Mouse (Mus musculus) yolk sac, embryonic 10.5 days (tissue): ENCODE results near the gene Thrap3.

Source experiments
- DNase-seq: peaks from one replicate; pipeline ENCODE4 v3.0.0-alpha.2; 2017; ENCODE audit warnings: low spot score

Gene Thrap3

GRCm38 (mm10) chr4:126145396-126145795 is 57.2 kb downstream of the Thrap3 start:
- no peak for DNase-seq

- DNase-seq = no peak
These were observed 61.5 kb downstream of the Thrap3 start for GRCm38 (mm10) chr4:126141021-126141420.

GRCm38 (mm10) chr4:126137773-126138172 is 64.8 kb downstream of the Thrap3 start:
- DNase-seq = no peak

DNA sequence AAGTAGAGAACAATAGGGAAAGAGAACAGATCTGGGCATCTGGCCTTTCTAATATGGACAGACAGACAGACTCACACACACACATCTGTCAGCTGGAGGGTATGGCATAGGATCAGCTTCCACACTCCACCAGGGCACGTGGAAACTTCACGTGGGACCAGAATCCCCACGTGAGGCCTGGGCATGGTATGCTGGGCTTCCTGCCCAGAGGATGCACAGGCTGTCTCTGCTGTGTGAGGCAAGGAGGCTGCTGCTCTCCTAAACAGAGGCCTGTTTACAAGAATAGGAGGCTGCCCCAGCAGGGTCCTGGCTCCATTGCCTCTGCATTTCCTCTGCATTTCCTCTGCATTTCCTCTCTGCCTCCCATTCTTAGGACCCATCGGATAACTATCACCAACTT is 67.9 kb downstream of the Thrap3 start:
- no peak for DNase-seq

DNA sequence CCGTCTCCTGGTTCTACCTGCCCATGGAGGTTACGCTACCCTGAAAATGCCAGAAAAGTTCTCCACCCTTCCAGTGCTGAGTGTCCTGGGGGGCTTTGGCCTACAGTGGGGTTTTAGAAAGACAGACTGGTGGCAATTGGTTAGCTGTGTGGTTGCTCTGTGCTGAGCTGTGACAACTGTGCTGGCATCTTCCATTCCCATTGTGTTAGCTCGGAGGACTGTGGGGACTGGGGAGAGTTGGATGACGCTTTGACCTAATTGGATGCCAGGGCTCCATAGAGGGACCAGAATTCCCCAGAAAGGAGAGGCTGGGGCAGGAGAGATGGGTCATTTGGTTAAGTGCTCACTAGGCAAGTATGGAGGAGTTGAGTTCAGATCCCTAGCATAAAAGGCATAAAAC is 68.3 kb downstream of the Thrap3 start:
- DNase-seq = no peak

DNA sequence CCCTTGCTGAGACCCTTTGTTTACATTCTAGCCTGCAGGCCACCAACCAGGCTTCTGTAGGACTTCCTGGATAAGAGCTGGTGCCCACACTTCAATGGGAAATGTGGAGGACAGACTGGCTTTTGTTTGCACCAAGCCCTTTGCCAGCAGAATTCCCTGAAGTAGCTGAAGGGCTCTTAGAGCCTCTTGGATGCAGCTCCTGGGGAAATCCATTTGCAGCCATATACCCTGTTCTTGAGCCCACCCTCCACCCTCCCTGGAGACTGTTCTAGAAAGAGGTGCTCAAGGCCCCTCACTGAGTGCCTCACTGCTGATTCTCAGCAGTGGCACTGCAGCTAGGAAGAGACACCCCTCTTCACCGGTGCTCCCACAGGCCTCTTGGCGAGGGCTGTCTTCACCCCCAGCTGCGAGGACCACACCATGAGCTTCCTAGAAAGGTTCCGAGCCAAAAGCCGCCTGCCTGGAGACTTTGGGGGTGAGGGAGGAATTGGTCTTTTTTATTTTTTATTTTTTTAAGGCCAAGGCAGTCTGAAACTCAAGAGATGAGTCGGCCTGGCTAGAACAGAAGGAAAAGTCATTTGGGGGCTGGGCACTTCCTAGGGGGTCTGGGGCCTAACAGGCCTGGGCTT is 69.8 kb downstream of the Thrap3 start:
- no peak for DNase-seq

DNA sequence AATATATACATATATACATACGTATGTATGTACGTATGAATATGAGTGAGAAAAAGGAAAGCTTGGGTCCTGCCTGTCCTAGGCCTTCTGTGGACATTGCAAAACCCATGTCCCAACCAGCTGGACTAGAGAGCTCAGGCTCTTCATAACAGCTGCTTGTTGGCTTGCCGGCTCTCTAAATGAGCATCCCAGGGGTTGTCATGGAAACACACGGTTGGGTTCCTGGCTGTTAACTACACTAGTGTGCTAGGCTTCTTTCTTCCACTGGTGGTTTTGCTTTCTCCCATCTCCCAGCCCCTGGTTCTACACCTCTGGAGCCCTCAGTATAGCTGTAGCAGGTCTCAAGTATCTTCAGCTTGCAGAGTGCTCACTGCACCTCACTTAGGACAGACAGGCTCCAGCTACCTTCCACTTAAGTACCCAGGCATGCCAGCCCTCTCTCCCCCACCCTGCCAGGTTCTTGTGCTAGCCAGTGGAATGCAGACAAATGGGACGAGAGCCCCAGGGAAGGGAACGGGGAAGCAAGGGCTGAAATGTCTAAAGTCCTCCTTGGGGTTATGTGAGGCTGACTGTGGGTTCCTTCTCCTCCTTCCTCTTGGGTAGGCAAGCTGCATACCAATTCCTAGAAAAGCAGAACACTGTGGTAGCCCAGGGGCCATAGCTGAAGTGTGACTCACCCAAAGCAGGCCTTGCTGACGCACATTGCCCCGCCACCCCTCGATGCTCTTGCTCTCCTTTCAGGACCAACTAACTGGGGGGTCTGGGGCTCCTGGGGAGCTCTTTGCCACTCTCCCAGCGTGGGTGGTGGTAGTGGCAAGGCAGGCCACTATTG is 71.1 kb downstream of the Thrap3 start:
- DNase-seq = no peak

GRCm38 (mm10) chr4:126130502-126130901 is 72.1 kb downstream of the Thrap3 start:
- peak; percentile 39 for DNase-seq

DNA sequence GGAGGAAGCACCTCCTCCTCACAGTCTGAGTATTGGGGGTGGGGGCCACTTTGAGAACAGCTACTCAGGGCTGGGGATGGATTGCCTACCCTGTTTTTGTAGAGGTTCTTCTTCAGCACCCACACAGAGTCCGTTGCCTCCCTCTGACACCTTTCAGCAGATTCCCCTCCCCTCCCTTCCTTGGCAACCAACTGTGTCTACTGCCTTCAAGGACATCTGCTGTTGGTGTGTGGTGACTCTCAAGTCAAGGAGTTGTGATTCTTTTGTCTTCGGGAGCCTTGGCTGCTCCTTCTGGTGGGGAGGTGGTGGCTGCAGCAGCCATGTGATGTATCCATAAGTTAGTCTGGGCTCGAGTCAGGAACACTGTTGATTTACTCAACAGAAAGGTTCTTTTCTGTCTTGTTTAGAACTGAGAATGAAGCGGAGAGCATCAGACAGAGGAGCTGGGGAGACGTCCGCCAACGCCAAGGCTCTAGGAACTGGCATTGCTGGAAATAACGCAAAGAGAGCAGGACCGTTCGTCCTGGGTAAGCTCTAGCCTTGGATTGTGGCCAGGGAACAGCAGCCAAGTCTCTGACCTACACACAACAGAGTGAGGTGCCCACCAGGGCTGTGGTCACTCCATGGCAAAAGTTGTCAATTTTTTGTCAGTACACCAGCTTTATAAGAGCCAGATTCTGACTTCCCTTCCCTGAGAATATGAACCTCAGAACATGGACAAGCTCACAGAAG is 79.1 kb downstream of the Thrap3 start:
- DNase-seq = no peak

DNA sequence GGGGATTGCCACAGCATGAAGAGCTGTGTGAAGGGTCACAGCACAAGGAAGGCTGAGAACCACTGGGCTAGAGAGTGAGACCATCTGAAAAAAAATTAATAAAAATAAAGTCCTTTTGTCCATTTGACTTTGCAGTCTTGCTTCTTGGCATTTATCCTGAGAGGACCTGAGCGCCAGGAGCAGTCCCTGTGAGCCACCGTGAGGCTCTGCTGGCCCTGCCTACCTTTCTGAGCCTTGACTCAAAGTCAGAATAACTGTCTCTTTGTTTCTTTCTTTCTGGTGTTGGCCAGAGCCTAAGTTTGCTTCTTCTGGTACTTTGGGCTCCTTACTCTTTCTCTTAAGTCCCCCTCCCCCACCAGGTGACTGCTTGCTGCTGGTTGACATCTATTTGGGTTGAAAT is 82.1 kb downstream of the Thrap3 start:
- DNase-seq = no peak

DNA sequence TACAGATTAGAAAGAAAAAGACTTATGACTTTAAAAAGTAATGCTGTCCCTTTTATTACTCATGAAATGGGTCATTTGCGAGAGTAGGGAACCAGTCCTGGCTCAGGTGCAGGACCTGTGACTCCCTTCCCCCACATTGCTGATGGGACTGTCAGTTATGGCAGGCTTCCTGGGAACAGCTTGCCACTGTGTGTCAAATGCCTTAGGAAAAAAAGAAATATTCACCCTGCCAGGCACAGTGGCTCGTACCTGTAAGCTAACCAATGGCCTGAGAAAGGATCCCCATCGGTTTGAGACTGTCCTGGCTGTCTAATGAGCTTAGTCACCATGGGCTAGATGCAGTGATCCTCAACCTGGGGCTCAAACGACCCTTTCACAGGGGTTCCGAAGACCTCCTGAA is 82.5 kb downstream of the Thrap3 start:
- DNase-seq = no peak

DNA sequence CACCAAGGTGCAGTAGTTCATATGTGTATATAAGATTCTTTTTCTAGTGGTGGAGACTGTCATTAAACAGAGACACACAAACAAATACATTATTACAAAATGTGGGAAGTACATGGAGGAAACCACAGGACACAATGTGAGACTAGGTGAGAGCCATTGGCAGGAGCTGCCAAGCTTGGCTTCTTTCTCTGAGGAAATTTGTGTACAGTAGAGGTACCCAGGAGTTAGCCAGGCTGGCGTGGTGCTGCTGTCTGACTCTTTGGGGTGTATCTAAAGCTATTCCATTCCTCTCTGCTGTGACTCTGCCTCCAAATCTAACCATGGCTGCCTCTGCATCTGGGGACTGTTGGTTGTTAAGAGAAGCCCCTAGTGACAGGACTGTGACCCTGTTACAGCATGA is 83.5 kb downstream of the Thrap3 start:
- no peak for DNase-seq

DNA sequence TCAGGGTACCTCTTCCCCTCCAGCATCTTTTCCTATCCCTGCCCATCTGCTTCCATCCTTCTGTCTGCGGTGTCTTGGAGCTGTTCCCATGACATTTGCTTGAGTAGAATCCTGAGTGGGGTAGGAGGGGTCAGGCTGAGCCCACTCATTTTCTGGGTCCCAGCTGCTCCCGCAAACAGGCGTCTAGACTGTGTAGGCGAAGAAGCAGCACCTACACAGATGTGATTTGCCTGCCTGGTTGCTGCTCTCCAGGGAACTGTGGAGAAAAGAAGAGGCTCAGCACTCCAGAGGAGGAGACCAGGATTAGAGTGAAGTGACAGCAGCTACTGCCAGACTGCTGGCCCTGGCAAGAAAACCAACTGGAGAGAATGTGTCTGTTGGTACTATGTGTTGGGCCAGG is 83.9 kb downstream of the Thrap3 start:
- DNase-seq = no peak

DNA sequence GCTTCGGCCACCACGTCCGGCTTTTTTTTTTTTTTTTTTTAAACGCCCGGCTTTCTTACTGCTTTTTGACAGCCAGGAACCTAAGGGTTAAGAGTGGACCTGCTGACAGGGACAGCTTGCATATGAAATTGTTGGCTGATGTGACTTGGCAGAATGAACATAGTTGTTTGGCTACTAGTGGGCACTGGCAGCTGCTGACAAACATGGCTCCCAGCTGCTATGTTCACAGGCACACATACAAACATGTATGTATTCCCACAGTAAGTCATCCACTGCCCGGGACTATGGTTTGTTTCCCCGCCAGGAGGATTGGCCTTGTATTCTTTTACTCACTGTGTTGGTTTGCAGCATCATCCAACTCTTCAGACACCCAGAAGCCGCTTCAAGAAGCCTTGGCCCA is 85.4 kb downstream of the Thrap3 start:
- DNase-seq = no peak

GRCm38 (mm10) chr4:126115871-126116521 is 86.6 kb downstream of the Thrap3 start:
- no peak for DNase-seq

DNA sequence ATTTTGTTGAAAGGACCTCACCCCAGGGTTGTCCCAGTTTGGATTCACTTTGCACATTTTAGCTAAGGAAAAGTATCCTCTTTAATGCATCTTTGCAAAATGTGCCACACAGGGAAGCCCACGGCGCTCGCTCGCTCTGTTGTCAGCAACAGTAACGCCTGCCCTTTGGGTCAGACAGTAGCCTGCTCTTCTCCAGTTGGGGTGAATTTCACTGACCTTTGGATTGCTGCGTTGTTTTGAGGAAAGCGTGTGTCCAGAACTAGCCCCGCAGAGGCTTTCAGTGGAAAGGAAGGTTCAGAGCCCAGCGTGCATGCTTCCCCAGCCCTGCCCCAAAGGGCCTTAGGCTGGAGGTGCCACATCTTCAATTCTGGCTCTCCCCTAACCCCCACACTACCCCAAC is 87.1 kb downstream of the Thrap3 start:
- DNase-seq = no peak
